Mouse (Mus musculus) midbrain, embryonic 10.5 days (tissue): ENCODE measurements around the gene Haghl. TPM values are rescaled to one million over a fixed set of nuclear protein-coding genes. Genes with fewer than 3 reads are reported as not detected.

Experiments
- DNase-seq: peaks from one replicate; pipeline ENCODE4 v3.0.0-alpha.2; 2017; ENCODE audit warnings: low spot score
- H3K27ac ChIP-seq: fragments of 300-500 bp; sonication (generic); replicated peaks from 2 replicates; pipeline ENCODE4 v1.5.1; 2016; ENCODE audit warnings: mild to moderate bottlenecking
- H3K27me3 ChIP-seq: fragments of 300-500 bp; sonication (generic); 2 replicates; pipeline ENCODE4 v1.6.1; 2016; ENCODE audit warnings: low read depth, mild to moderate bottlenecking; ENCODE audit not compliant: poor library complexity, severe bottlenecking
- H3K36me3 ChIP-seq: fragments of 300-500 bp; sonication (generic); 2 replicates; pipeline ENCODE4 v1.6.1; 2016; ENCODE audit warnings: mild to moderate bottlenecking, moderate library complexity
- H3K4me1 ChIP-seq: fragments of 300-500 bp; sonication (generic); 2 replicates; pipeline ENCODE4 v1.6.1; 2016
- H3K4me3 ChIP-seq: fragments of 300-500 bp; sonication (generic); 2 replicates; pipeline ENCODE4 v1.5.1; 2016; ENCODE audit warnings: mild to moderate bottlenecking, moderate library complexity
- H3K9me3 ChIP-seq: fragments of 300-500 bp; sonication (generic); replicated peaks from 2 replicates; pipeline ENCODE4 v1.6.1; 2016; ENCODE audit warnings: mild to moderate bottlenecking
- WGBS: fragments of 180-500 bp; shearing (Covaris S2); methylation state at CpG from one replicate; pipeline ENCODE4 v1.1.7; 2016; 5-methylcytosine and 5-hydroxymethylcytosine counted together
- polyA plus RNA-seq: library from polyadenylated mRNA; unstranded; fragments of >200 nt; fragmentation: Nextera tagmentation; extraction: Ambion mirVana; gene quantifications from 2 replicates; pipeline ENCODE4 v1.2.1, GENCODE M21; 2016

Haghl gene
- polyA plus RNA-seq, 1 experiment from 2014 or later = 75.8 TPM

GRCm38 (mm10) chr17:25791843-25792527 is 6.5 kb upstream of the Haghl start:
- Histone ChIP-seq H3K4me3 (peak overlapping the region; percentile 85), H3K36me3 (peaks cover 57% of the 10 kb centered on the region), H3K9me3 (no peaks in the 10 kb centered on the region), H3K4me1 (peaks cover 63% of the 10 kb centered on the region), H3K27me3 (no peaks in the 10 kb centered on the region), H3K27ac (peak overlapping the region; percentile 96)
- DNase-seq = peak; percentile 86
- under 1% methylated on average over 45 of the region's 45 CpGs for WGBS

- peaks cover 60% of the 10 kb centered on the region for H3K36me3 ChIP-seq
- WGBS = 36% methylated on average over 19 of the region's 19 CpGs
Observed at GRCm38 (mm10) chr17:25791320-25791842, 5.9 kb upstream of the Haghl start.

GRCm38 (mm10) chr17:25786781-25787504 is 1.5 kb upstream of the Haghl start:
- Histone ChIP-seq H3K4me3 (no peak overlapping the region), H3K36me3 (peaks cover 61% of the 10 kb centered on the region)

More at GRCm38 (mm10) chr17:25791320-25791842, 5.9 kb upstream of the Haghl start:
- Histone ChIP-seq H3K4me3 (peak overlapping the region; percentile 85), H3K27ac (peak overlapping the region; percentile 96), H3K27me3 (no peaks in the 10 kb centered on the region), H3K4me1 (peaks cover 61% of the 10 kb centered on the region), H3K9me3 (no peaks in the 10 kb centered on the region)
- DNase-seq = peak; percentile 43

GRCm38 (mm10) chr17:25786280-25786679 is 807 bp upstream of the Haghl start, which contains the start of gene Ccdc78:
Gene Ccdc78, plus strand, starts transcription at chr17:25786580.
- H3K36me3 ChIP-seq = peaks cover 68% of the 10 kb centered on the region
- peak within 1 kb of the TSS; percentile 77 for H3K4me3 ChIP-seq
- WGBS = 85% methylated on average over 3 of the region's 3 CpGs
- peak within 1 kb of the TSS; percentile 96 for H3K27ac ChIP-seq
- no peak for DNase-seq
- peaks cover 44% of the 10 kb centered on the region for H3K4me1 ChIP-seq
- H3K27me3 ChIP-seq = no peaks in the 10 kb centered on the region
- no peaks in the 10 kb centered on the region for H3K9me3 ChIP-seq

More at GRCm38 (mm10) chr17:25786781-25787504, 1.5 kb upstream of the Haghl start:
- DNase-seq = no peak
- 93% methylated on average over 9 of the region's 9 CpGs for whole genome bisulfite sequencing
- Histone ChIP-seq H3K27me3 (no peaks in the 10 kb centered on the region), H3K4me1 (peaks cover 49% of the 10 kb centered on the region), H3K9me3 (no peaks in the 10 kb centered on the region), H3K27ac (no peak overlapping the region)

GRCm38 (mm10) chr17:25783861-25784574 is 1.5 kb downstream of the Haghl start:
- H3K27ac ChIP-seq = peak overlapping the region; percentile 96
- H3K4me1 ChIP-seq = peaks cover 38% of the 10 kb centered on the region
- H3K9me3 ChIP-seq = no peaks in the 10 kb centered on the region
- peaks cover 70% of the 10 kb centered on the region for H3K36me3 ChIP-seq
- peak overlapping the region; percentile 77 for H3K4me3 ChIP-seq
- H3K27me3 ChIP-seq = no peaks in the 10 kb centered on the region
- no peak for DNase-seq
- WGBS = 85% methylated on average over 15 of the region's 15 CpGs

- no peaks in the 10 kb centered on the region for H3K9me3 ChIP-seq
- peaks cover 38% of the 10 kb centered on the region for H3K4me1 ChIP-seq
- no peaks in the 10 kb centered on the region for H3K27me3 ChIP-seq
- H3K4me3 ChIP-seq = peak overlapping the region; percentile 77; the same call in 1 of the 2 replicates
- no peak for DNase-seq
- peaks cover 66% of the 10 kb centered on the region for H3K36me3 ChIP-seq
- H3K27ac ChIP-seq = no peak overlapping the region
- WGBS = 88% methylated on average over 7 of the region's 7 CpGs
Observed at GRCm38 (mm10) chr17:25783086-25783485, 2.4 kb downstream of the Haghl start.

GRCm38 (mm10) chr17:25781339-25781738 is 4.1 kb downstream of the Haghl start:
- Histone ChIP-seq H3K4me1 (peaks cover 38% of the 10 kb centered on the region), H3K27me3 (no peaks in the 10 kb centered on the region), H3K36me3 (peaks cover 65% of the 10 kb centered on the region), H3K4me3 (no peak overlapping the region), H3K9me3 (no peaks in the 10 kb centered on the region), H3K27ac (no peak overlapping the region)
- WGBS = 88% methylated on average over 6 of the region's 6 CpGs
- no peak for DNase-seq

- Histone ChIP-seq H3K27me3 (no peaks in the 10 kb centered on the region), H3K4me1 (peaks cover 32% of the 10 kb centered on the region), H3K9me3 (no peaks in the 10 kb centered on the region), H3K27ac (no peak overlapping the region), H3K4me3 (no peak overlapping the region), H3K36me3 (peaks cover 50% of the 10 kb centered on the region)
- WGBS = 93% methylated on average over 5 of the region's 5 CpGs
- DNase-seq = no peak
Observed at GRCm38 (mm10) chr17:25777948-25778347, 7.5 kb downstream of the Haghl start.

- Histone ChIP-seq H3K4me1 (peaks cover 24% of the 10 kb centered on the region), H3K27me3 (no peaks in the 10 kb centered on the region), H3K9me3 (no peaks in the 10 kb centered on the region), H3K36me3 (peaks cover 26% of the 10 kb centered on the region), H3K4me3 (0 out of 2 replicates have a peak overlapping the region, but pooled peaks have one; percentile 81), H3K27ac (no peak overlapping the region)
- 82% methylated on average over 10 of the region's 10 CpGs for WGBS
- DNase-seq = no peak
Observed at GRCm38 (mm10) chr17:25775318-25776062, 10.0 kb downstream of the Haghl start.

GRCm38 (mm10) chr17:25773549-25774120 is 11.8 kb downstream of the Haghl start, which contains the start of gene Narfl:
Gene Narfl, plus strand, starts transcription at chr17:25773776.
- Histone ChIP-seq H3K9me3 (no peaks in the 10 kb centered on the region), H3K4me3 (peak within 1 kb of the TSS; percentile 81), H3K36me3 (peaks cover 13% of the 10 kb centered on the region), H3K27ac (peak within 1 kb of the TSS; percentile 87), H3K4me1 (peaks cover 24% of the 10 kb centered on the region), H3K27me3 (peaks cover 14% of the 10 kb centered on the region; the same call in 1 of the 2 replicates)
- peak; percentile 98 for DNase-seq
- under 1% methylated on average over 37 of the region's 37 CpGs for WGBS

- Histone ChIP-seq H3K4me3 (no peak overlapping the region), H3K9me3 (no peaks in the 10 kb centered on the region), H3K27me3 (peaks cover 30% of the 10 kb centered on the region), H3K4me1 (peaks cover 9% of the 10 kb centered on the region), H3K36me3 (no peaks in the 10 kb centered on the region), H3K27ac (no peak overlapping the region)
- DNase-seq = no peak
- WGBS = 67% methylated on average over 9 of the region's 9 CpGs
Observed at GRCm38 (mm10) chr17:25769331-25769730, 16.1 kb downstream of the Haghl start.
